Mouse (Mus musculus) layer of hippocampus, adult 11-12 months (tissue): ENCODE results near the gene Rad51.

Experiments
- DNase-seq: peaks from one replicate; pipeline ENCODE4 v3.0.0; 2022; ENCODE audit warnings: low spot score

The Rad51 gene

DNA sequence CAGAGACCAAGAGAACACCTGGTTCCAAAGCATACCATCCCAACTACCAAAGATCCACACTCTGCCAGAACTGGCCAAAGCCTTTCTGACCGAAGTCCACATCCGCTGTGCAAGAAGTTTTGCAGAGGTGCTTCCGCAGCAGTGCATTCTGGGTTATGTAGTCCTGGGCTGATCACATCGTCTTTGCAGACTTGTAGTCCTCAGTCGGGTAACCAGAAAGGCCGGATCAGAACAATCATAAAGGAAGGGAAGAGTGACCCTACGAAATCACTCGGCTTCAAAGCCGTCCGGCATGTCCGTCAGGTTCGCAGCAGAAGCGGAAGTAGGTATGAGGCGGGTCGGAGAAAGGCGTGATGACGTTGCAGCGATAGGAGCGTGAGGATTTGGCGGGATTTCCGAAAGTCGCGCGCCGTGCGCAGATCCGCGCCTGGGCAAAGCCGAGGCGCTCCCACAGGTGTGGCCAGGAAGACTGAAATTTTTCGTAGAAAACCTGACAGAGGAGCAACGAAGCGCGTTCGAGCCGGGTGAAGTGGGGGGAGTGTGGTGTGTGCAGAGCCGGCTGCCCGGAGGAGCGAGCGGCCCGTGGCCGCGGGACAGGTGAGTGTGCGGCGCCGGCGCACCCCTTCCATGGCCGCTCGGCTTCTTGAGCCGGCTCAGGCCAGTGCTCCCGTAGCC lies at the start of gene Rad51:
Gene Rad51 (plus strand): TSS at position 356 of the 675 bp plus-strand sequence.
- DNase-seq: peak; percentile 84

DNA sequence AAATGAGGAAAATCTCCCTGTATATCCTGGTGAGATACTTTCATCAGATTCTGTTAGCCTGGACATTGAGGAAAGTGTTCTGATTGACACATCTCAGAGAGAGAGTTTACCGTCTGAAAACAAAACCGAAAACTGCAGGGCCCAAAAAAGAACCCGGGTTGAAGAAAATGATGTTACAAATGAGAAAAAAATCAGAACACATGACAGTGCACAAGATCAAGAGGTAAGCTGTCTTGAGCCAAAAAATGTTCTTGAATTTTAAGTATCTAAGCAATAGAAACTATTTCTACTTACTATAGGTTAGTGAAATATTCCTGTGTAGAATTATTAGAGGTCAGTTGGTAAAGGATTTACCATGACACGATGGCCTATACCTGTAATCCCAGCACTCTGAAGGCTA lies 40.2 kb upstream of the Rad51 start:
- DNase-seq: no peak

DNA sequence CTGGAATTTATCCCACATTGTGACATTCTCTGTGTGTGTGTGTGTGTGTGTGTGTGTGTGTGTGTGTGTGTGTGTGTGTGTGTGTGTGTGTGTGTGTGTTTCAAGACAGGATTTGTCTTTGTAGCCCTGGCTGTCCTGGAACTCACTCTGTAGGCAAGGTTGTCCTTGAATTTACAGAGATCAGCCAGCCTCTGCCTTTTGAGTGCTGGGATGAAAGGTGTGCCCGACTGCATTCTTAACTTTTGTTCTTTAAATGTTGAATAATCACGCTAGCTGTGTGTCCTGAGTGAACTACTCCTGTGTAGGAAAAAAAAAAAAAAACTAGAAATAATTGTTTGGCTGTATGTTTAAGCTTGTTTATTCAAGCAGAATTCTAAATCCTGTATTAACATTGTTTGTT lies 26.4 kb upstream of the Rad51 start:
- no peak for DNase-seq

DNA sequence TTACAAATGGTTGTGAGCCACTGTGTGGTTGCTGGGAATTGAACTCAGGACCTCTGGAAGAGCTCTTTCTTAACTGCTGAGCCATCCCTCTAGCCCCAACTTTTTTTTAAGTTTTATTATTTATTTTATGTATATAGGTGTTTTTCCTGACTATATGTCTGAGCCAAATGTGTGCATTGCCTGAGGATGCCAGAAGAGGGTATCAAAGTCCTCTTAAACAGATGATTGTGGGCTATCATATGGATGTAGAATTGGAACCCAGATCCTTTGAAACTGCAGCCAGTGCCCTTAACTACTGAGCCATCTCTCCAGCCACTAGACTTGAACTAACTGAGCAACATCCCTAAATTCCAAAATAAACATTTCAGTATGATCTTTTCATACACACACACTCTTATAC lies 11.0 kb upstream of the Rad51 start:
- DNase-seq: no peak

DNA sequence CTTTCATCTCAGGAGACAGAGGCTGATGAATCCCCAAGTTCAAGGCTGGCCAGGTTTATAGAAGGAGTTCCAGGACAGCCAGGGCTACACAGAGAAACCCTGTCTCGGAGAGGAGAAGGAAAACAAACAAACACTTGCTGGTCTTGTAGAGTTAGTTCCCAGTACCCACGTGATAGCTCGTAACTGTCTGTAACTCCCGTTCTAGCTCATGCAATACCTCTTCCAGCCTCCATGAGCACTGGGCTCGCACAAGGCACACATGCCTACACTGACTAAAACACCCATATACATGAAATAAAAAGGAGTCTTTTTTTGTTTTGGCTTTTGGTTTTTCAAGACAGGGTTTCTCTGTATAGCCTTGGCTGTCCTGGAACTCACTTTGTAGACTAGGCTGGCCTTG lies 6.0 kb upstream of the Rad51 start:
- DNase-seq: no peak

DNA sequence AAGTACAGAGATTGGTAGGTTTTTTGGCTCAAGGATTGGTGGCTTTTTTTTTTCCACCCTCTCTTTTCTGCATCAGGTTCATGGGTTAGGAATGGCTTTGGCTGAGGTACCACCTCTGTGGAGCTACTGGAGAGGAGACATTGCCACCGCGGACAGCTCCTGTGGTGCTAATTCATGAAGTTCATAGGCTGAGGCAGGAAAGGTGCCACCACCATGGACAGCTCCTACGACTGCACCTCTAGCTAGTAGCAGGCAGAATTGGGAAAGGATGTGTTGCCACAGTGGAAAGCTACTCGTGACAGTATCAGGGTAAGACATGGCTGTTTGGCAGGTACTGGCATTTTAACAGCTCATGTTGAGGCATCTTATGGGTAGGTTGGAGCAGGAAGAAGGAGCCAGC lies 4.0 kb upstream of the Rad51 start:
- no peak for DNase-seq

DNA sequence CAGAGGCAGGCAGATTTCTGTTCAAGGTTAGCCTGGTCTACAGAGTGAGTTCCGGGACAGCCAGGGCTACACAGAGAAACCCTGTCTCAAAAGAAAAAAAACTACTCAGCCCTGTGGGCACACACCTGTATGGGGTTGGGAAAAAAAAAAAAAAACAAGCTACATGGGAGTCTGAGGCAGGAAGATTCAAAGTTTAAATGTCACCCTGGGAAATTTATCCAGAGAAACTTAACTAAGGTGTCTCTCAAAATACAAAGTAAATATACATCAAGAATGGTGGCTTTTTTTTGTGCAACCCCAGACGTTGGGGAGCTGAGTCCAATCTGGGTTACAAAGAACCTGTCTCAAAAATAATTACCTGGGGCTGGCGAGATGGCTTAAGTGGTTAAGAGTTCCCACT lies 1.5 kb upstream of the Rad51 start:
- DNase-seq: no peak

DNA sequence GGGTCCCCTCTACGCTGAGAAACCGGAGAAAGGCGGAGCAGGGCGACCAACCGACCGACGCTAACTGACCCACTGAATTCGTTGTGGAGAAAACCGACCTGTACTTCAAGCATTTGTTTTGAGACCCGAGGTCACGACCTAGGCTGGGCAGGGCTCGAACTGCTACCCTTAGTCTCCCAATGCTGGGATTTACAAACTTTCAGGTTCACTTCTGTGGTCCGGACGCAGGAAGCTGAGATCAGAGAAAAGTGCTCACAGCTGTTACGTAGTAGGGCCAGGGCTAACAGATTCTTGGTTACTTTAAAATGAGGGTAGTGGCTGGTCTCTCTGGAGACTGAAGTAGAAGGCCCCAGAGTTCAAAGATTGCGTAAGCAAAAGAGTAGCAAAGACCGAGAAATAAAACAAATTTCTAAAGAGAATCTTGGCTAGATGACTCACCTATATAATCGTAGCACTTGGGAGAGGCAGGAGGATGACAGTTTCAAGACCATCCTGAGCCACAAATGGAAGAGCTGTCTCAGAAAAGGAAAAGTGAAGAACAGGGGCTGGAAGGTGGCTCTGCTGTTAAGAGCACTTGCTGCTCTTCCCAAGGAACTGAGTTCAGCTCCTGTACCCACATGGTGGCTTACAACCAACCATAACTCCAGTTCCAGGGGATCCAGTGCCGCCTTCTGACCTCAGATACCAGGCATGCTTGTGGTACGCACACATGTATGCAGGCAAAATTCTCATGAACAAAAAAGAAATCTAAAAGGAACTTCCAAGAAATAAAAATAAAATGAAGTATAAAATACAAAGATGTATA lies 730 bp downstream of the Rad51 start:
- no peak for DNase-seq

DNA sequence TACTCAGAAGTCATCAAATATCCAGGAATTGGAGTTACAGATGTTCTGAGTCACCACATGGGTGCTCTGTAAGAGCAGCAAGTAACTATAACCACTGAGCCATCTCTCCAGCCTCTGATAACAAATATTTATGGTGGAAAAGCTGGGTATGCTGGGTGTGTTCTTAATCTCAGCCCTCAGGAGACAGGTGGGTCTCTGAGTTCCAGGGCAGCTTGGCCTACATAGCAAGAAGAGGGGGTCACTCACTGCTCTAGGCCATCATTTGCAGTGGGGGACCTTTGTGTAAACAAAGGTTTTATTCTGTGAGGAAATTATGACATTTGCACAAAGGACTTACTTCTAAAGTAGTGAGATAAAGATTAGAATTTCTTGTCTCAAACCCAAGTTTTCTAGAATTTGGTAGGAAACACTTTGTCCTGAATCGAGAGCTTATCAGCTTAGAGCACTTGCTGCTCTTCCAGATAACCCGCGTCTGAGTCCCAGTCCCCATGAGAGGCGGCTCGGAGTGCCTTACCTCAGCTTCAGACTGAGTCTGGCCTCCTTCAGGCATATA lies 23.8 kb downstream of the Rad51 start:
- DNase-seq: no peak

DNA sequence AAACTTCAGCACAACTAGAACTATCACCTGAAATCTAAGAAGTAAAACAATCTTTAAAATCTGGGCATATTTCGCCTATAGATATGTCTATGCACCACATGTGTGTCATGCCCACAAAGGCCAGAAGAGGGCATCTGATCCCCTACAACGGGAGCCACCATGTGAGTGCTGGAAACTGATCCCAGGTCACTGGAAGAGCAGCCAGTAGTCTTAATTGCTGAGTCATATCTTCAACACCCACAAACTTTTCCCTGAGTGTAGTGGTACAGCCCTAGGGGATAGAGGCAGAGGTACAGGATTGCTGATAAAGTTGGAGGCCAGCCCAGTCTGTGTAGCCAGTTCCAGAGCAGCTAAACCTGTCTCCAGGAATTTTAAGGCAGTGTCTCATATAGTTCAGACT lies 32.6 kb downstream of the Rad51 start:
- no peak for DNase-seq

DNA sequence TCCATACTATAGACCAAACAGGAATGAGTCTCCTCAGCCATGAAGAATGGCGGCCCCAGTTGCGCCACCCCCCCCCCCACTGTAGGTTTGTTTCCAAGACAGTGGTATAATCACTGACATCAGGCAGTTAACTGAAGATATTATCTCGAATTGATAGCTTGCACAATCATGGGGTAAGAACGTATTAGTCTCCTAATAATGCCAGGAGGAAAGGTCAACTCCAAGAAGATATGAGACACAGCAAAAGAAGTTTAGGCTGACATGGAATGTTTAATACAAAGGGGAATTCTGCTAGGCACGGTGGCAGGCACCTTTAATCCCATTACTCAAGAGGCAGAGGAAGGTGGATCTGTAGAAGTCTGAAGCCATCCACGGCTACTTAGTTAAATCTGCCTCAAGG lies 33.8 kb downstream of the Rad51 start:
- no peak for DNase-seq

DNA sequence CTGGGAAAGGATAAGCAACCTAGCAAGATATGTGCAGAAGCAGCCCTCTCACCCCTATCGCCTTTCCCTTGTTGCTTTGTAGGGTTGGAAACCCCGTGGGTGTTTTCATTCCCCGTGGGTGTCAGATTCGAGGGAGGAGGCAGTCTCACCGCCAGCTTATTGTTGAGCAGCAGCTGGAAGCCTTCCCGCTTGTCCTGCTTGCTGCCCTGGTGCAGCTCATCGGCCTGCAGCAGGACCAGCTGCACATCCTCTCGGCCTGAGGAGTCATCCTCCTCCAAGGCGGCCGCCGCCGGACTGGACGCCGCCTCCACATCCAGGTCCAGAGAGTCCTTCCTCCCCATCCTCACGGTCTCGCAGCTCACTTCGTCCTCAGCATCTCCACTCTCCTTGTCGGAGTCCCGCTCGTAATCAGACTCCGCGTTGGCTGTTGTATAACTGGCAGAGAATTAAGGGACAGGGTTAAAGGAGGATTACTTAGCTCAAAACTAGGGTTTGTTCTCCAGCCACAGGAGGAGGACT lies 34.6 kb downstream of the Rad51 start:
- no peak for DNase-seq

DNA sequence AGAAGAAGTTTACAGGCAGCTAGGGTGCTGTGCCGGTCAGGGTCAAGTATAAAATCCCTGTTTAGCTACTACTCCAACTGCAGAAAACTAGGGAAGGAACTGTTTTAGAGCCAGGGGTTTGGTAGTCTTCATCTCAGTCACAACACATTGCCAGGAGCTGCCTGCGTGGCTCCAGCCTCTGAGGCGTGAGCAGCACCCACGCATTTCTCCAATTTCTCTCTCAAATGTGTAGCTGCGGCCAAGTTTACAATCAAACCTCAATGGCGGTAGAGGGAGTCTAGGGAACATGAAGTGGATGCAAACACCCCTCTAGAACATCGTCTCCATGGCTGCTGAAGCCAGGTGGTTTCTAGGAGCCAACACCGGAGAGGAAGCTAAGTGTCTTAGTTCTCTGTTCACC lies 35.2 kb downstream of the Rad51 start:
- no peak for DNase-seq

DNA sequence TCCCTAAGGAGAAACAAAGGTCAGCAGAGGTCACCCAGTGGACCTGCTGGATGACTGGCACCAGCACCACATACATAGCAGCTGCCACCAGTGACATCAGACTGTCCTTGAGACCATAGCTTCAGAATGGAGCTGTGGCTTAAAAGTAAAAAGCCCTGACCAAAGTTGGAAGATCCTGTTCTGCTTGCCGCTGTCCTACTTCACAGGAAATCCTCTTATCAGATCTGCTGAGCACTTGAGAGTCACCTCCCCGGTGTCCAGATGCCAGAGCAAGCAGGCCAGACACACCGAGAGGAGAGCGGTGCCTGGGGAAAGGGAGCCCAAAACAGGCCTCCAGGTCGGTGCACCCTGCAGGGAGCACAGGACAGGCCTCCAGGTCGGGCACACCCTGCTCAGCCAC lies 39.7 kb downstream of the Rad51 start:
- no peak for DNase-seq

DNA sequence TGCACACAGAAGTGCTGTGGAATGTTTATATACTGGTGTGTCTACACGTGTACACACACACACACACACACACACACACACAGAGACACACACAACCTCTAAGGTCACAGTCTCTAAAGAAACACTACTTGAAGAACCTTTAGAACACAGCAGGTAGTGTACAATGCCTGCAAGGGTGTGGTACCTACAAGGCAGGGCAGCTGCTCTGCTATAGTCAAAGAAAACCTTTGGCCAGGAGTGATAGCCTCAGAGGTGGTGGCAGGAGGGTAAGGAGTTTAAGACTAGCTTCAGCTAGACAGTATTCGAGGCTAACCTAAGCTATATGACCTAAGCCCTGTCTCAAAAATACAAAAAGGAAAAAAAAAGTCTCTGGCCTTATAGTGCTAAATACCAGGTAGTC lies 42.1 kb downstream of the Rad51 start:
- no peak for DNase-seq

DNA sequence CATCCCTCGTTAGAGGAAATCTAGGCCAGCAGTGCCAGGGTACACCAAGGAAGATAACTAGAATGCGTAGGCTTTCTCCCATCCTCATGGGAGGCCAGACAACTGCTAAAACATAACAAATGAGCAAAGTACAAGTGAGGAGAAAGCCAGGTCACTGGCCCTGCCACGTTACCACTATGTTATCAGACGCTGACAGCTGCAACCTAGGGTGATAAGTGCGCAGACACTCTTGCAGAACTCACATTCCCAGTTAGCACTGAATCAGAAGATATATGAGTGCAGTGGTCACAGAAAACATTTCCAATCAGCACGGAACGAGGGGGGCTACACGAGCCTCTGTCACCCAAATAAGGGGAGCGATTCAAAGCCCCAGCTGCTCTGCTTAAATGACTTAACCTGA lies 42.8 kb downstream of the Rad51 start:
- DNase-seq: no peak

DNA sequence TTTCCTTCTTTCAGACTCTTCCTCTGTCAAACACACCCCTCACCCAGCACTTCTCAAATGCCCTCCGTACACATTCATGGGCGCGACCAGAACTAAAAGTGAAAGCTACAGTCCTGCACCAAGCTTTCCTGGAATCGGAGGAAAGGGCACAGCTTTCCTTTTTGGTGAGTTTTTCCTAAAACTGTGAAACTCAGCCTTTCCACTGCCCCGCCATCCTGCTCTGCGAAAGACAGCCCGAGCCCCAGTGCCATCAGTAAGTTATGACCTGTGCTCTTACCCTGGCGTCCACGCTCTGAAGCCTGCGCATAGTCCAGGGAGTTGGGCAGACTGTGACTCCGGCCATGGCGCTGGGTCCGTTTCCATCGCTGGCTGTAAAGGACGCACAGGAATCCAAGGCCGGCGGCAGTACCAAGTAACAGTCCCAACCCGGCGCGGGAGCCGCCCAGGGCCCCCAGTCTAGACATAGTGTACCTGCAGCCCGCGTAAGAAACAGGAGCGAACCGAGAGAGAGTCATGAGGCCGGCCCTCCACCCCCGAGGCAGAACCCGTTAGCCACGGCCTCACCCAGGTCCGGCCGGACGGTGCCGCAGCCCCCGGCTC lies 43.6 kb downstream of the Rad51 start:
- DNase-seq: no peak

DNA sequence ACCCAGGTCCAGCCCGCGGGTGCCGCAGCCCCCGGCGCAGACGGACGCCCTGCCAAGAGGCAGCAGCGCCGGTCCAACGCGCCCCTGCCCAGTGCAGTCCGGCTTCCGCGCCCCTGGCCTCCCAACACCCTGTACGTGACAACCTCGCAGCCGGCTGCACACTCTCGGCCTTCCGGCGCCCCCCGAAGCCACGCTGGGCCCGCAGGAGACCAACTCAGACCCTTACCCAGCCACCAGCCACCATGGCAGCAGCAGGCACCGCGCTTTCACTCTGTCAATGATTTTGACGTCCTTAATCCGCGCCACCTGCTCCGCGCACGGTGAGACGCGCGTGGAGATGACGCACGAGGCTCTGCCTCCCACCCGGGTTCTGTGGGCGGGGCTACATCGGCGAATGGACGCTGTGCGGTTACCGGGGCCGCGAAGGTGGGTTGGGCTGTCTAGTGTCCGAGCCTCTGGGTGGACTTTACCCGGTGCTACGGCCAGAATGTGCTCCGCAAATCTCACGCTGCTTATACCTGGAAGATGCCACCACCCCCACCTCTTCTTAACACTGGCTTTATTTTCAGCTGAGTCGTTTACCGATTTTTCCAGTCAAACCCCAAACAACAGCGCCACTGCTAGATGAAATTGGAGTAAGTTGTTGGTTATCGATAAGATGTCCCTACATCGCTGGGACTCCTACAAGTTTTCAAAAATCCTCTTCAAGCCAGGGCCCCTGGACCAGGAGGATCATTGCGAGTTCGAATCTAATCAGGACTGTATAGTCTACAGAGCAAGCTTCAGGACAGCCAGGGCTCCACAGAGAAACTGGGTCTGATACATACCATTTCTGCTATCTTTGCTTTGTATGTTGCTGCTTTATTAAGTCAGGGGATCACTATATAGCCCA lies 44.3 kb downstream of the Rad51 start, which contains the start of gene Rmdn3:
Gene Rmdn3 (minus strand): TSS at position 354 of the 892 bp plus-strand sequence.
- DNase-seq: peak; percentile 98

DNA sequence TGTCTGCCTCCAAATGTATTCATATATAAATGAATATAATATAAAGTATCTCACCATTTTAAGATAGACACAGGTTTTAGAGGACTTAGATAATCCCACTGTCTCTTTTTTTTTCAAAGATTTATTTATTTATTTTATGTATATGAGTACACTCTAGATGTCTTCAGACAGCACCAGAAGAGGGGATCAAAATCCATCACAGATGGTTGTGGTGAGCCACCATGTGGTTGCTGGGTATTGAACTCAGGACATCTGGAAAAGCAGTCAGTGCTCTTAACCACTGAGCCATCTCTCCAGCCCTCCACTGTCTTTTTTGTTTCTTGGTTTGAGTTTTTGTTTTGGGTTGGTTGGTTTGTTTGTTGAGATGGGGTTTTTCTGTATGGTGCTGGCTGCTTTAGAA lies 45.2 kb downstream of the Rad51 start:
- no peak for DNase-seq

DNA sequence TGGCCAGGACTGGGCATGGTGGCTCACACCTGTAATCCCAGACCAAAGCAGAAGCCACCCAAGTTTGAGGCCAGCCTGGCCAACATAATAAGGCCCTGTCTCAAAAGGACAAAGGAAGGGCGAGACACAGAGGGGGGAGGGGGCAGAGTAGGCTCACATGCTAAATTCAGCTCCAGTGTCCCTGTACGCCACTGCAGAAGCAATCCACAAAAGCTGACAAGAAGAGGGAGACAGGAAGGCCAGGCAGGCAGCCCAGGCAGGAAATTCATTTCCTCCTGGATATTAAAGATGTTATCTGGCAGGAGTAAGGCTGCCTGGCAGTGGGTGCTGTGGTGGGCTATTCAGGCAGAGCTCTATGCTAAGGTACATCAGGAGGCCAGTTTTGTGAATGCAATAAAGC lies 48.7 kb downstream of the Rad51 start:
- DNase-seq: no peak

DNA sequence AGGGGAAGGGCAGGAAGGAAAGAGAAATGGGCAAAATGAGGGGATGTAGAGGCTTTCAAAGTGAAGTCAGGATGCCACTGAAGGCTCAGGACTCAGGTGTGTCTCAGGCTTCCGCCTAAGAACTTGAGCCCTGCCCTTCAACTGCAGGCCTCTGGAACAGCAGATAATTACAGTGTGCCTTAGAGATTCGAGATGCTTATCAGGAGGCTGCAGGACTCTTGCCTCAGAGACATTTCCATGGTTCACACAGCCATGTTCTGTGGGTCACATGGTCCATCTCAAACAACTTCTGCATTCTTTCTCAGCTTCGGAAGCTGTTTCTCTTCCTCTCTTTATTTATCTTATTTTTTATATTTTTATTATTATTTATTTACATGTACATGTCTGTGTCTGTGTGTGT lies 50.5 kb downstream of the Rad51 start:
- no peak for DNase-seq

DNA sequence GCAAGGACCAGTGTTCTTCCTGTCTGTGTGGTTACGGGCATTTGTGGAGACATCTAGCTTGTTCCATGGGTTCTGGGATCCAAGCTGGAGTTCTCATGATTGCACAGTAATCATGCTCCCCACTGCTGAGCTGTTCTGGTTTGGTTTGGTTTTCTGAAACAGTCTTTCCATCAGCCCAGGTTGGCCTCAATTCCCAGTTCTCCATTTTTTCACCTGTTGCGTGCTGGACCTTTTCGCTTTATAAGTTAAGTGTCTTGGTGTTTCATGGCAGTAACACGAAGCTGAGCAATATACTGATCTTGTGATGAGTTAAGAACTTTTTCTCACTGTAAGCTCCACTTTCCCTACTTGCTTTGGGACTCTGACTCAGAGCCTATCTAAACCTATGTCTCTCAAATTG lies 51.4 kb downstream of the Rad51 start:
- no peak for DNase-seq
